25 mouse cellular contexts compared by ENCODE assay signal in genomic region chr11:37446626-37447025, GRCm38 (mm10).
"Had no signal": no experiment of that assay in that cellular context is flagged by ENCODE, and none has a peak within 500 bp of the region (broad histone marks: within the 10 kb centered on the region; RNA-seq: fewer than 3 reads in every experiment).

No protein-coding gene starts in this region.

- ATAC-seq: liver, embryonic 12.5 days; midbrain, embryonic 16.5 days had no signal

- H3K27ac ChIP-seq: kidney, postnatal 0 days; layer of hippocampus, adult 2 months; limb, embryonic 10.5 days; limb, embryonic 13.5 days; liver, embryonic 12.5 days; liver, embryonic 15.5 days; lung, embryonic 15.5 days; midbrain, embryonic 12.5 days; neural tube, embryonic 12.5 days; neural tube, embryonic 15.5 days; stomach, postnatal 0 days had no signal

- H3K9me3 ChIP-seq: limb, embryonic 10.5 days; limb, embryonic 13.5 days; liver, embryonic 12.5 days; liver, embryonic 15.5 days; lung, embryonic 15.5 days; megakaryocyte, embryonic 14.5 days; midbrain, embryonic 12.5 days; neural tube, embryonic 12.5 days; neural tube, embryonic 15.5 days had no signal

- H3K36me3 ChIP-seq: limb, embryonic 10.5 days; limb, embryonic 13.5 days; liver, embryonic 12.5 days; liver, embryonic 15.5 days; lung, embryonic 15.5 days; midbrain, embryonic 12.5 days; neural tube, embryonic 12.5 days; neural tube, embryonic 15.5 days had no signal

- H3K4me1 ChIP-seq: limb, embryonic 10.5 days; limb, embryonic 13.5 days; liver, embryonic 12.5 days; liver, embryonic 15.5 days; lung, embryonic 15.5 days; megakaryocyte, embryonic 14.5 days; midbrain, embryonic 12.5 days; neural tube, embryonic 12.5 days; neural tube, embryonic 15.5 days had no signal

- H3K4me3 ChIP-seq: layer of hippocampus, adult 2 months; limb, embryonic 10.5 days; limb, embryonic 13.5 days; liver, embryonic 12.5 days; liver, embryonic 15.5 days; lung, embryonic 15.5 days; megakaryocyte, embryonic 14.5 days; midbrain, embryonic 12.5 days; neural tube, embryonic 12.5 days; neural tube, embryonic 15.5 days had no signal

- H3K9ac ChIP-seq: limb, embryonic 13.5 days; liver, embryonic 12.5 days; liver, embryonic 15.5 days; lung, embryonic 15.5 days; midbrain, embryonic 12.5 days; neural tube, embryonic 12.5 days; neural tube, embryonic 15.5 days had no signal

- H3K27me3 ChIP-seq: limb, embryonic 13.5 days; liver, embryonic 12.5 days; liver, embryonic 15.5 days; lung, embryonic 15.5 days; megakaryocyte, embryonic 14.5 days; midbrain, embryonic 12.5 days; neural tube, embryonic 12.5 days; neural tube, embryonic 15.5 days had no signal

- H3K4me2 ChIP-seq: limb, embryonic 13.5 days; liver, embryonic 12.5 days; liver, embryonic 15.5 days; lung, embryonic 15.5 days; midbrain, embryonic 12.5 days; neural tube, embryonic 12.5 days; neural tube, embryonic 15.5 days had no signal

- DNase-seq: kidney, postnatal 25 days; layer of hippocampus, adult 9-11 months; liver; lung, adult 18-20 months; lung, postnatal 10 days; lung, postnatal 36 days; right cerebral cortex, adult 18-20 months; right cerebral cortex, postnatal 14 days; right cerebral cortex, postnatal 4 days; thymus, adult 2 months; thymus, postnatal 14 days; thymus, postnatal 4 days had no signal
